Mouse (Mus musculus): ENCODE results near the gene Maff.

The Maff gene

GRCm38 (mm10) chr15:79364120-79364519, 17.7 kb downstream of the Maff start:
- no peak for DNase-seq (ENCODE audit: low spot score in 2 of 2)

- DNase-seq (ENCODE audit: low spot score in 2 of 2): no peak
Measured at GRCm38 (mm10) chr15:79365068-79365467, 18.6 kb downstream of the Maff start.

GRCm38 (mm10) chr15:79366402-79366801, 20.0 kb downstream of the Maff start:
- no peak for DNase-seq (ENCODE audit: low spot score in 2 of 2)

- no peak for DNase-seq (ENCODE audit: low spot score in 2 of 2)
Measured at GRCm38 (mm10) chr15:79368313-79368811, 21.9 kb downstream of the Maff start.

- no peak for DNase-seq (ENCODE audit: low spot score in 2 of 2)
Measured at GRCm38 (mm10) chr15:79368861-79369440, 22.5 kb downstream of the Maff start.

GRCm38 (mm10) chr15:79369452-79370280, 23.2 kb downstream of the Maff start:
- DNase-seq (ENCODE audit: low spot score in 2 of 2): no peak

- no peak for DNase-seq (ENCODE audit: low spot score in 2 of 2)
Measured at GRCm38 (mm10) chr15:79370281-79370843, 23.9 kb downstream of the Maff start.

GRCm38 (mm10) chr15:79374760-79375159, 28.3 kb downstream of the Maff start:
- DNase-seq (ENCODE audit: low spot score in 2 of 2): no peak

GRCm38 (mm10) chr15:79377681-79378080, 31.3 kb downstream of the Maff start:
- no peak for DNase-seq (ENCODE audit: low spot score in 2 of 2)

- DNase-seq (ENCODE audit: low spot score in 2 of 2): no peak
Measured at GRCm38 (mm10) chr15:79378608-79379007, 32.2 kb downstream of the Maff start.

GRCm38 (mm10) chr15:79379658-79380057, 33.2 kb downstream of the Maff start:
- no peak for DNase-seq (ENCODE audit: low spot score in 2 of 2)

GRCm38 (mm10) chr15:79380468-79381444, 34.3 kb downstream of the Maff start:
- DNase-seq (ENCODE audit: low spot score in 2 of 2): peak in 1 of 2 experiments; percentile 49

GRCm38 (mm10) chr15:79381644-79382043, 35.2 kb downstream of the Maff start:
- DNase-seq (ENCODE audit: low spot score in 2 of 2): no peak

- DNase-seq (ENCODE audit: low spot score in 2 of 2): no peak
Measured at GRCm38 (mm10) chr15:79387081-79387480, 40.7 kb downstream of the Maff start.

GRCm38 (mm10) chr15:79387611-79388010, 41.2 kb downstream of the Maff start:
- DNase-seq (ENCODE audit: low spot score in 2 of 2): no peak

- no peak for DNase-seq (ENCODE audit: low spot score in 2 of 2)
Measured at GRCm38 (mm10) chr15:79388171-79388570, 41.8 kb downstream of the Maff start.

- DNase-seq (ENCODE audit: low spot score in 2 of 2): no peak
Measured at GRCm38 (mm10) chr15:79390434-79390833, 44.0 kb downstream of the Maff start.

GRCm38 (mm10) chr15:79391447-79392093, 45.1 kb downstream of the Maff start:
- no peak for DNase-seq (ENCODE audit: low spot score in 2 of 2)

GRCm38 (mm10) chr15:79392527-79392926, 46.1 kb downstream of the Maff start:
- no peak for DNase-seq (ENCODE audit: low spot score in 2 of 2)

- no peak for DNase-seq (ENCODE audit: low spot score in 2 of 2)
Measured at GRCm38 (mm10) chr15:79393101-79393500, 46.7 kb downstream of the Maff start.

- no peak for DNase-seq (ENCODE audit: low spot score in 2 of 2)
Measured at GRCm38 (mm10) chr15:79394842-79395241, 48.4 kb downstream of the Maff start.

Measured in frontal cortex, postnatal 25 days (tissue).